Mouse (Mus musculus) ES-Bruce4 (cell line): Measurements from ENCODE around the gene Gfy. TPM values are rescaled to one million over a fixed set of nuclear protein-coding genes. Genes with fewer than 3 reads are reported as not detected.

Source experiments
- H3K27ac ChIP-seq: 2 replicates; pipeline ENCODE4 v1.5.1; 2012; ENCODE audit warnings: low read length, inconsistent platforms; ENCODE audit not compliant: insufficient read depth
- H3K27me3 ChIP-seq: 2 replicates; pipeline ENCODE4 v1.6.1; 2012; ENCODE audit warnings: mild to moderate bottlenecking, low read length, inconsistent platforms; ENCODE audit not compliant: control insufficient read depth, poor library complexity, insufficient read depth, severe bottlenecking
- H3K36me3 ChIP-seq: 2 replicates; pipeline ENCODE4 v1.6.1; 2012; ENCODE audit warnings: inconsistent platforms, mild to moderate bottlenecking, low read length, moderate library complexity; ENCODE audit not compliant: control insufficient read depth, poor library complexity, insufficient read depth, severe bottlenecking
- H3K4me1 ChIP-seq: one replicate; pipeline ENCODE4 v1.8.1; 2011; ENCODE audit warnings: low read length; ENCODE audit not compliant: control insufficient read depth, insufficient read depth
- H3K4me3 ChIP-seq: 2 replicates; pipeline ENCODE4 v1.5.1; 2011; ENCODE audit warnings: low read depth, mild to moderate bottlenecking, low read length
- H3K9ac ChIP-seq: 2 replicates; pipeline ENCODE4 v1.6.1; 2012; ENCODE audit warnings: low read depth, mild to moderate bottlenecking, inconsistent platforms; ENCODE audit not compliant: poor library complexity, severe bottlenecking
- H3K9me3 ChIP-seq: replicated peaks from 2 replicates; pipeline ENCODE4 v1.6.1; 2012; ENCODE audit warnings: mild to moderate bottlenecking, low read length, inconsistent platforms; ENCODE audit not compliant: control insufficient read depth, poor library complexity, insufficient read depth, severe bottlenecking
- CTCF ChIP-seq: IDR thresholded peaks from one replicate; pipeline ENCODE4 v1.8.1; 2011; ENCODE audit warnings: low read depth, low read length
- EP300 ChIP-seq: IDR thresholded peaks from 2 replicates; pipeline ENCODE4 v1.6.1; 2011; ENCODE audit warnings: low read depth, low read length; ENCODE audit not compliant: insufficient read depth
- POLR2A ChIP-seq: IDR thresholded peaks from one replicate; pipeline ENCODE4 v1.8.1; 2011; ENCODE audit warnings: low read length; ENCODE audit not compliant: insufficient read depth
- polyA plus RNA-seq: library from polyadenylated mRNA; stranded (reverse); fragments of >200 nt; gene quantifications from 2 replicates; pipeline ENCODE4 v1.2.4, GENCODE M21; 2011; ENCODE audit warnings: low read depth; ENCODE audit not compliant: missing spikeins, insufficient read depth, insufficient read length

The Gfy gene
- polyA plus RNA-seq, 1 experiment, result 1.2 TPM

GRCm38 (mm10) chr7:45126844-45127699 is 52.3 kb downstream of the Gfy start:
- no peaks in the 10 kb centered on the region for H3K9me3 ChIP-seq
- TF ChIP-seq EP300, result no peak
- no peak for TF ChIP-seq POLR2A
- no peak for TF ChIP-seq CTCF
- peak overlapping the region; percentile 99 for H3K9ac ChIP-seq
- peak overlapping the region; percentile 96 for H3K27ac ChIP-seq
- no peaks in the 10 kb centered on the region for H3K27me3 ChIP-seq
- no peaks in the 10 kb centered on the region for H3K4me1 ChIP-seq
- peak overlapping the region; percentile 96 for H3K4me3 ChIP-seq
- peaks cover 47% of the 10 kb centered on the region for H3K36me3 ChIP-seq

Other genes starting within 250 kb of the Gfy start
- not detected in 2 replicates for gene Tsks, start 236.4 kb downstream of the Gfy start, polyA plus RNA-seq
- 73.3 and 84.5 TPM in 2 replicates for gene Cpt1c, start 204.7 kb downstream of the Gfy start, polyA plus RNA-seq
- 461 and 485 TPM in 2 replicates for gene Prmt1, start 193.0 kb downstream of the Gfy start, polyA plus RNA-seq
- 56.1 and 57.5 TPM in 2 replicates for gene Irf3, start 181.9 kb downstream of the Gfy start, polyA plus RNA-seq
- gene Bcl2l12, start 180.9 kb downstream of the Gfy start, polyA plus RNA-seq, result 41.9 and 46.8 TPM in 2 replicates
- gene Scaf1, start 163.2 kb downstream of the Gfy start, polyA plus RNA-seq, result 64.2 and 73.2 TPM in 2 replicates
- 72.4 and 80.4 TPM in 2 replicates for gene Rras, start 161.6 kb downstream of the Gfy start, polyA plus RNA-seq
- gene Prr12, start 126.7 kb downstream of the Gfy start, polyA plus RNA-seq, result 35.0 and 35.5 TPM in 2 replicates
- gene Nosip, start 117.1 kb downstream of the Gfy start, polyA plus RNA-seq, result 58.1 and 62.4 TPM in 2 replicates
- 7.7 and 12.0 TPM in 2 replicates for gene Prrg2, start 116.9 kb downstream of the Gfy start, polyA plus RNA-seq
- 66.7 and 88.2 TPM in 2 replicates for gene Rcn3, start 87.3 kb downstream of the Gfy start, polyA plus RNA-seq
- gene Fcgrt, start 75.7 kb downstream of the Gfy start, polyA plus RNA-seq, result 2.0 and 2.5 TPM in 2 replicates
- gene Rps11, start 55.1 kb downstream of the Gfy start, polyA plus RNA-seq, result 2,753 and 2,969 TPM in 2 replicates
- gene Rpl13a, start 50.8 kb downstream of the Gfy start, polyA plus RNA-seq, result 3,729 and 4,020 TPM in 2 replicates
- gene Gm45713, start 43.3 kb downstream of the Gfy start, polyA plus RNA-seq, result not detected in 2 replicates
- 3.0 and 3.7 TPM in 2 replicates for gene Flt3l, start 43.1 kb downstream of the Gfy start, polyA plus RNA-seq
- gene Pih1d1, start 25.3 kb downstream of the Gfy start, polyA plus RNA-seq, result 38.5 and 43.6 TPM in 2 replicates
- gene Aldh16a1, start 25.0 kb downstream of the Gfy start, polyA plus RNA-seq, result 36.9 and 44.2 TPM in 2 replicates
- 0.94 and 1.6 TPM in 2 replicates for gene Slc17a7, start 15.6 kb downstream of the Gfy start, polyA plus RNA-seq
- gene Pth2, start 1.4 kb upstream of the Gfy start, polyA plus RNA-seq, result not detected in 2 replicates
- gene Ccdc155, start 25.3 kb upstream of the Gfy start, polyA plus RNA-seq, result 2.2 and 2.6 TPM in 2 replicates
- 4.2 and 8.6 TPM in 2 replicates for gene Dkkl1, start 32.6 kb upstream of the Gfy start, polyA plus RNA-seq
- 147 and 152 TPM in 2 replicates for gene Tead2, start 36.2 kb upstream of the Gfy start, polyA plus RNA-seq
- gene Cd37, start 59.5 kb upstream of the Gfy start, polyA plus RNA-seq, result 2.2 and 3.4 TPM in 2 replicates
- gene Slc6a16, start 61.5 kb upstream of the Gfy start, polyA plus RNA-seq, result 0.55 and 0.63 TPM in 2 replicates
- not detected in 2 replicates for gene Slc6a21, start 97.9 kb upstream of the Gfy start, polyA plus RNA-seq
- gene Trpm4, start 154.2 kb upstream of the Gfy start, polyA plus RNA-seq, result 18.9 and 19.8 TPM in 2 replicates
- 5.2 and 6.9 TPM in 2 replicates for gene Hrc, start 155.7 kb upstream of the Gfy start, polyA plus RNA-seq
- 7.2 and 9.3 TPM in 2 replicates for gene Ppfia3, start 187.4 kb upstream of the Gfy start, polyA plus RNA-seq
- gene Lin7b, start 191.0 kb upstream of the Gfy start, polyA plus RNA-seq, result 0.88 TPM in 1 of 2 replicates, not detected in the other
- 686 and 799 TPM in 2 replicates for gene Snrnp70, start 216.2 kb upstream of the Gfy start, polyA plus RNA-seq
- 0.41 TPM in 1 of 2 replicates, not detected in the other for gene Kcna7, start 226.1 kb upstream of the Gfy start, polyA plus RNA-seq
- 5.0 and 5.2 TPM in 2 replicates for gene Ntf5, start 234.1 kb upstream of the Gfy start, polyA plus RNA-seq
- not detected in 2 replicates for gene Lhb, start 241.3 kb upstream of the Gfy start, polyA plus RNA-seq